ENCODE assay signal across 7 mouse cellular contexts in the genomic region with DNA sequence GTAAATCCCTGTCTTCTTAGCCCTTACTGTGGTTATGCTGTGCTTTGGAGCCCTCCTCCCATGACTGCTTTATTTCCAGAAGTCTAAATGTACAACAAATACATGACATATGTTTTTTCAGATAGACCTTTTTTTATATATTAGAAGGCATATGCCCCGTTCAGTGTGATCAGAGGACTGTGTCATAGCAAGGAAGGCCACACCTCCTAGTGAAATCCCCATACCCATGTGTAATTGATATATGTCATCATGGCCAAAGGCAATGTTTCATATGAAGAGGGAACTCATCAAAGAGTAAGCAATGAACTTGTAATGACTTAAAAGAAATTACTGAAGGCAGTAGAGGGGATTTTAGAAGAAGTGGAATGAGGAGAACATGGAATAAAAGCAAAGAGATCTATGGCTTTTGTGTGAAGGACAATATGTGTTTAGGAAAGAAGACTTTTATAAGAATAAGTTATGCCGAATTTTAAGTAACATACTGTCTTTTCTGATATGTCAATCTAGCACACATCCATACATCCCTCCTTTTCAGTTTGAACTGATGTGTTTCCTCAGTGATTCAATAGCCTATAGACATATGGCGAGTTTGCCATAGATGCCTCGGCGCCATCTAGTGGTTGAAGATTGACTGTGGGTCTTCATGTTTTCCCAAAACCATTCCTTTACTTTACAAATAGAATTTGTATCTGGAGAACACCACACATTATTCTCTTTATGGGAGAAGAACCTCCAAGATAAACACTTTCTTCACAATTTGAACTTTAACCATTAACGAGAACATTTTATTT.
DNase-seq lines count a peak whose midpoint lies in the region; ATAC-seq lines count a peak whose summit lies in the region.

No protein-coding gene starts in this region.

- no peaks in the 10 kb centered on the region for H3K27me3 ChIP-seq in forebrain, embryonic 16.5 days (replicated peaks; ENCODE audit: control insufficient read depth, insufficient read depth, low read length)

- no peak overlapping the region for H3K4me2 ChIP-seq in forebrain, embryonic 16.5 days (ENCODE audit: low read length)

- H3K4me3 ChIP-seq in forebrain, embryonic 16.5 days (replicated peaks; ENCODE audit: low read length), result no peak overlapping the region

- H3K4me1 ChIP-seq in forebrain, embryonic 16.5 days (replicated peaks; ENCODE audit: control insufficient read depth, insufficient read depth, low read length), result no peaks in the 10 kb centered on the region

- ATAC-seq in forebrain, embryonic 16.5 days, result peak; percentile 69; the same call in 1 of the 2 replicates

- no peaks in the 10 kb centered on the region for H3K36me3 ChIP-seq in forebrain, embryonic 16.5 days (ENCODE audit: control insufficient read depth, insufficient read depth)

- 15% methylated on average over 6 of the region's 6 CpGs for WGBS in forebrain, embryonic 16.5 days

- no peak overlapping the region for H3K9ac ChIP-seq in forebrain, embryonic 16.5 days (replicated peaks; ENCODE audit: low read depth, low read length)

- peak; percentile 11 to 32 for DNase-seq in urinary bladder, postnatal 36 days (ENCODE audit: low spot score in 2 of 2)
- no peak for DNase-seq in urinary bladder, postnatal 10 days (ENCODE audit: low spot score)
- DNase-seq in cerebellum, adult 11 months, result peak; percentile 16
- DNase-seq in kidney, postnatal 25 days, result peak; percentile 46 to 78
- DNase-seq in lung, adult 18-20 months, result peak; percentile 5 to 24
- DNase-seq in right cerebral cortex, adult 18-20 months, result peak; percentile 67

- H3K9me3 ChIP-seq in forebrain, embryonic 16.5 days (ENCODE audit: control insufficient read depth, low read length), result no peaks in the 10 kb centered on the region

- no peak overlapping the region for H3K27ac ChIP-seq in forebrain, embryonic 16.5 days (ENCODE audit: low read length)
